In genomic region chr15:77280130-77280529, GRCm38 (mm10) we compare ENCODE assay signal across 24 mouse cellular contexts. TPM values are rescaled to one million over a fixed set of nuclear protein-coding genes. Genes with fewer than 3 reads are reported as not detected.
"Had no signal": no experiment of that assay in that cellular context is flagged by ENCODE, and none has a peak within 500 bp of the region (broad histone marks: within the 10 kb centered on the region; RNA-seq: fewer than 3 reads in every experiment).

No protein-coding gene starts in this region.

- H3K4me3 ChIP-seq: heart, embryonic 10.5 days; heart, embryonic 12.5 days; hindbrain, embryonic 10.5 days; hindbrain, embryonic 12.5 days; intestine, embryonic 15.5 days; left cerebral cortex, adult 2 months; limb, embryonic 10.5 days; limb, embryonic 12.5 days had no signal

- H3K27me3 ChIP-seq: heart, embryonic 12.5 days; hindbrain, embryonic 12.5 days; intestine, embryonic 15.5 days; limb, embryonic 12.5 days had no signal

- H3K36me3 ChIP-seq: heart, embryonic 10.5 days; heart, embryonic 12.5 days; hindbrain, embryonic 10.5 days; hindbrain, embryonic 12.5 days; intestine, embryonic 15.5 days; limb, embryonic 12.5 days had no signal

- H3K9ac ChIP-seq: heart, embryonic 12.5 days; hindbrain, embryonic 12.5 days; hindbrain, embryonic 14.5 days; intestine, embryonic 15.5 days; limb, embryonic 12.5 days had no signal

- H3K27ac ChIP-seq: heart, embryonic 10.5 days; hindbrain, embryonic 10.5 days; hindbrain, embryonic 12.5 days; hindbrain, embryonic 14.5 days; intestine, embryonic 15.5 days; left cerebral cortex, adult 2 months; limb, embryonic 10.5 days; limb, embryonic 12.5 days had no signal

- ATAC-seq: forebrain, embryonic 16.5 days; hindbrain, embryonic 16.5 days; inflammation-experienced regulatory T-cells, adult 6 months; intestine, embryonic 15.5 days; intestine, postnatal 0 days had no signal

- H3K9me3 ChIP-seq: heart, embryonic 10.5 days; heart, embryonic 12.5 days; hindbrain, embryonic 10.5 days; hindbrain, embryonic 12.5 days; intestine, embryonic 15.5 days; limb, embryonic 10.5 days; limb, embryonic 12.5 days had no signal

- DNase-seq: gastrocnemius, postnatal 10 days; gastrocnemius, postnatal 25 days; heart, adult 18-20 months; heart, postnatal 10 days; heart, postnatal 4 days; kidney, adult 18-20 months; kidney, adult 8-10 months; kidney, postnatal 10 days; kidney, postnatal 25 days; kidney, postnatal 4 days; liver had no signal

- H3K4me2 ChIP-seq: heart, embryonic 12.5 days; hindbrain, embryonic 12.5 days; hindbrain, embryonic 14.5 days; intestine, embryonic 15.5 days; limb, embryonic 12.5 days had no signal

RNA-seq across cellular contexts. Expression of gene Rbfox2, which starts 26.7 kb away (rescaled TPM):
- polyA plus RNA-seq: inflammation-experienced regulatory T-cells, adult 6 months had no signal
